Mouse (Mus musculus): ENCODE measurements at regions not wholly inside any gene's neighbourhood (a gene's known extent, or its start where the extent isn't known, plus 50 kb on each side); places are given as distances from the start of the nearest gene placed in this dataset.

DNA sequence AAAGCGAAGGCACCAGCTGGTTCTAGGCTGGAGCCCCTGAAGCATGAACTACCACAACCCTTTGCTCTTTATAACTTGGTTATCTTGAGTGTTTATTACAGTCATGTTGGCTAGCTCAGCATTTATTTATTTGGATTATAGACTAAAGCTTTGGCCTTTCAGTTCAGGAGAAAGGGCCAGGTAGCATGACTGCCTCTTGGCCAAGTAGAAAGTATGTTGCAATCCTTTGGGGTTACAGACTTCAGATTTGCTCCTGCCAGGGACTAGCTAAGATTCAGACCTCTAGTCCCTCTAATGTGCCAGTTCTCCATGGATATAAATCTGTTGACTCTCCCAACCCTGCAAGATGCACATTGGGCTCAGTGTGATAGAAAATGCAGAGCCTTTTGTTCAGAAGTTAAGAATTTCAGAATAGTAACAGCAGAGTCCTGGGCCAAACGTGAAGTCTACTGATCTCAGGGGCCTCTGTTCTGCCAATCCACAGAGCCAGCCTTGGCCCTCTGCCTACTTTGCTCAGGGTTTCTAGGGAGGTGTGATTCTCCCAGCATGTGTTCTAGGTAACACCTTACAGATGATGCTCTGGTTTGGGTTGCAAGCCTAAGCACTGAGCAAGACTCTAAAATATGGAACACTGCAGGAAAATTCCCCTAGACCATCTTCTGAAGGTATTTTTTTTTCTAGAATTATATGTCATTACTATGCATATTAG is 218.2 kb downstream of the Eipr1 start:
- Histone ChIP-seq H3K4me1 (ENCODE audit: control insufficient read depth, insufficient read depth, insufficient read length) (no peaks in the 10 kb centered on the region), H3K27me3 (ENCODE audit: control insufficient read depth, insufficient read depth, low read length) (no peaks in the 10 kb centered on the region), H3K4me3 (ENCODE audit: extremely low read depth, insufficient read depth, insufficient read length) (no peak overlapping the region), H3K27ac (ENCODE audit: insufficient read depth, low read length) (no peak overlapping the region), H3K36me3 (ENCODE audit: control insufficient read depth, insufficient read depth, low read length) (no peaks in the 10 kb centered on the region)
- WGBS, result 78% methylated on average over 2 of the region's 2 CpGs
- TF ChIP-seq CTCF (IDR thresholded peaks at IDR 0.05; ENCODE audit: extremely low read depth, insufficient read depth, insufficient read length, insufficient replicate concordance) (no peak), POLR2A (IDR thresholded peaks at IDR 0.05; ENCODE audit: low read depth, low read length) (no peak)
- no peak for DNase-seq (ENCODE audit: low read depth in 1 of 2, low spot score in 2 of 2)

GRCm38 (mm10) chr12:28974571-28975041 is 223.0 kb downstream of the Eipr1 start:
- no peak overlapping the region for H3K4me3 ChIP-seq (ENCODE audit: extremely low read depth, insufficient read depth, insufficient read length)
- no peaks in the 10 kb centered on the region for H3K4me1 ChIP-seq (ENCODE audit: control insufficient read depth, insufficient read depth, insufficient read length)
- H3K27me3 ChIP-seq (ENCODE audit: control insufficient read depth, insufficient read depth, low read length), result no peaks in the 10 kb centered on the region
- TF ChIP-seq POLR2A (IDR thresholded peaks at IDR 0.05; ENCODE audit: low read depth, low read length) (no peak), CTCF (IDR thresholded peaks at IDR 0.05; ENCODE audit: extremely low read depth, insufficient read depth, insufficient read length, insufficient replicate concordance) (no peak)
- WGBS, result 87% methylated on average over 6 of the region's 6 CpGs
- no peaks in the 10 kb centered on the region for H3K36me3 ChIP-seq (ENCODE audit: control insufficient read depth, insufficient read depth, low read length)
- DNase-seq (ENCODE audit: low read depth in 1 of 2, low spot score in 2 of 2), result no peak
- no peak overlapping the region for H3K27ac ChIP-seq (ENCODE audit: insufficient read depth, low read length)

GRCm38 (mm10) chr12:28975249-28975648 is 223.6 kb downstream of the Eipr1 start:
- no peaks in the 10 kb centered on the region for H3K4me1 ChIP-seq (ENCODE audit: control insufficient read depth, insufficient read depth, insufficient read length)
- H3K27ac ChIP-seq (ENCODE audit: insufficient read depth, low read length), result no peak overlapping the region
- 93% methylated on average over 5 of the region's 5 CpGs for WGBS
- no peak for DNase-seq (ENCODE audit: low read depth in 1 of 2, low spot score in 2 of 2)
- H3K36me3 ChIP-seq (ENCODE audit: control insufficient read depth, insufficient read depth, low read length), result no peaks in the 10 kb centered on the region
- TF ChIP-seq CTCF (IDR thresholded peaks at IDR 0.05; ENCODE audit: extremely low read depth, insufficient read depth, insufficient read length, insufficient replicate concordance), result no peak
- TF ChIP-seq POLR2A (IDR thresholded peaks at IDR 0.05; ENCODE audit: low read depth, low read length), result no peak
- no peaks in the 10 kb centered on the region for H3K27me3 ChIP-seq (ENCODE audit: control insufficient read depth, insufficient read depth, low read length)
- no peak overlapping the region for H3K4me3 ChIP-seq (ENCODE audit: extremely low read depth, insufficient read depth, insufficient read length)

DNA sequence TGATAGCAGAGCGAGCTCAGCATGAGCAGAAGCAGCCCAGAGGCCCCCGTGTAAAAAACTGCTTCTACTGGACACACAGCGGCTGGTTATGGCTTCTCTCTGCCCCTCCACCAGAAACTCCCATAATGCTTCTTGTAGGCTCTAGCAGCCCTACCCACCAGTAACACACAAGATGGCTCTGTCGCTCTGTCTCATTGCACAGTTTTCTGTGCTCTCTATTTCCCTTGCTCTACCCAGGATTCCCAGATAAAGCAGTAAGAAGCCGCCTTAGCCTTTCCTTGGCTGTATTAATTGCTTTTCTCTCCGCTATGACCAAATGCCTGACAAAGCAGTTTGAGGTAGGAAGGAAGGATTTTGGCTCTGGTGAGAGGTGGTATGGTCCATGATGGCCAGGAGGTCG is 228.1 kb downstream of the Eipr1 start:
- no peak overlapping the region for H3K4me3 ChIP-seq (ENCODE audit: extremely low read depth, insufficient read depth, insufficient read length)
- no peak for TF ChIP-seq POLR2A (IDR thresholded peaks at IDR 0.05; ENCODE audit: low read depth, low read length)
- TF ChIP-seq CTCF (IDR thresholded peaks at IDR 0.05; ENCODE audit: extremely low read depth, insufficient read depth, insufficient read length, insufficient replicate concordance), result no peak
- no peaks in the 10 kb centered on the region for H3K36me3 ChIP-seq (ENCODE audit: control insufficient read depth, insufficient read depth, low read length)
- H3K27ac ChIP-seq (ENCODE audit: insufficient read depth, low read length), result no peak overlapping the region
- no peak for DNase-seq (ENCODE audit: low read depth in 1 of 2, low spot score in 2 of 2)
- 83% methylated on average over 7 of the region's 7 CpGs for whole genome bisulfite sequencing
- no peaks in the 10 kb centered on the region for H3K27me3 ChIP-seq (ENCODE audit: control insufficient read depth, insufficient read depth, low read length)
- no peaks in the 10 kb centered on the region for H3K4me1 ChIP-seq (ENCODE audit: control insufficient read depth, insufficient read depth, insufficient read length)

GRCm38 (mm10) chr12:28986214-28986613 is 234.6 kb downstream of the Eipr1 start:
- Histone ChIP-seq H3K27ac (ENCODE audit: insufficient read depth, low read length) (no peak overlapping the region), H3K36me3 (ENCODE audit: control insufficient read depth, insufficient read depth, low read length) (no peaks in the 10 kb centered on the region), H3K4me3 (ENCODE audit: extremely low read depth, insufficient read depth, insufficient read length) (no peak overlapping the region), H3K27me3 (ENCODE audit: control insufficient read depth, insufficient read depth, low read length) (no peaks in the 10 kb centered on the region), H3K4me1 (ENCODE audit: control insufficient read depth, insufficient read depth, insufficient read length) (no peaks in the 10 kb centered on the region)
- no peak for DNase-seq (ENCODE audit: low read depth in 1 of 2, low spot score in 2 of 2)
- TF ChIP-seq CTCF (IDR thresholded peaks at IDR 0.05; ENCODE audit: extremely low read depth, insufficient read depth, insufficient read length, insufficient replicate concordance) (no peak), POLR2A (IDR thresholded peaks at IDR 0.05; ENCODE audit: low read depth, low read length) (no peak)
- WGBS, result 86% methylated on average over 7 of the region's 7 CpGs

- no peak for TF ChIP-seq POLR2A (IDR thresholded peaks at IDR 0.05; ENCODE audit: low read depth, low read length)
- no peak for TF ChIP-seq CTCF (IDR thresholded peaks at IDR 0.05; ENCODE audit: extremely low read depth, insufficient read depth, insufficient read length, insufficient replicate concordance)
- WGBS, result 79% methylated on average over 15 of the region's 15 CpGs
- H3K4me1 ChIP-seq (ENCODE audit: control insufficient read depth, insufficient read depth, insufficient read length), result no peaks in the 10 kb centered on the region
These were observed 246.0 kb downstream of the Eipr1 start for GRCm38 (mm10) chr12:28997474-28998192.

More at GRCm38 (mm10) chr12:28997474-28998192, 246.0 kb downstream of the Eipr1 start:
- H3K27ac ChIP-seq (ENCODE audit: insufficient read depth, low read length), result no peak overlapping the region
- H3K4me3 ChIP-seq (ENCODE audit: extremely low read depth, insufficient read depth, insufficient read length), result no peak overlapping the region
- H3K27me3 ChIP-seq (ENCODE audit: control insufficient read depth, insufficient read depth, low read length), result no peaks in the 10 kb centered on the region
- DNase-seq (ENCODE audit: low read depth in 1 of 2, low spot score in 2 of 2), result no peak
- H3K36me3 ChIP-seq (ENCODE audit: control insufficient read depth, insufficient read depth, low read length), result no peaks in the 10 kb centered on the region

All from spleen, adult 2 months (tissue).